Mouse (Mus musculus): ENCODE measurements around the gene Nelfb. TPM values are rescaled to one million over a fixed set of nuclear protein-coding genes. Genes with fewer than 3 reads are reported as not detected.

Gene Nelfb
- total and polyA plus RNA-seq, 2 experiments: 18.4 to 27.5 TPM

DNA sequence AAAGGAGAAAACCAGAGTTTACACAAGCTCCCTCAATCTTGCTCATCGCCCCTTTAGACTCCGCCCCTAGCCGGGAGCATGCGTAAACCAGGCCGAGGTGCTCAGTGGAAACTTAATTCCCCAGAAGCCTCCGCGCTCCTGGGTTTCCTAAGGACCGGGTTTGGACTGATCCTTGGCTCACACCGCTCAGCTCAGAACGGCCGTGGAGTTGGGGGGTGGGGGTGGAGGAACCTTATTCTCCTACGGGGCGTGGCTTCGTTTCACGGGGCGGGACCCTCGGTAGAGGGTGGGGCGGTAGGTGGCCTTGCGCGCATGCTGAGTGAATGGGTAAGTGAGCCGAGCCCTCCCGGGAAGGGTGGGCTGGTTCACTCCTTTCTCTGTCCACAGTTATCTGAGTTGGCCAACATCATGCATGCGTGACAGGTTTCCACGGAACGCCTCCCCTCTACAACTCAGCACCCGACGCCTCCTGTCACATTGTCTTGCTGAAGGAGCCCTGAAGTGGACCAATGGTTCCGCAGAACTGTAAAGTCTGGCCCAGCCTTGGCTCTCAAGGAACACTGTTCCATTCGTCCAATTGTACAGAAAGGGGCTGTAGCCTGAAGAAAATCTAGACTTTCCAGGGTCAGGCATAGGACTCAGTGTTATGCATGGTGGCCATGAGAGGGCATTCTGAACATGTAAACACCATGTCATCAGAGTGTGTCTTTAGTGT, 29.6 kb upstream of the Nelfb start:
- no peaks in the 10 kb centered on the region; the same call in 1 of the 2 replicates for H3K79me2 ChIP-seq (ENCODE audit: control insufficient read depth, insufficient read depth, low read length)
- peaks cover 4% of the 10 kb centered on the region; the same call in 1 of the 2 replicates for H3K4me1 ChIP-seq (ENCODE audit: control insufficient read depth, insufficient read depth, low read length)
- H3K36me3 ChIP-seq (ENCODE audit: control insufficient read depth, insufficient read depth, low read length): no peaks in the 10 kb centered on the region
- H3K9ac ChIP-seq (ENCODE audit: low read depth, low read length): peak overlapping the region; percentile 6; the same call in 1 of the 2 replicates
- 0 out of 2 replicates have a peak, but pooled peaks cover 7% of the 10 kb centered on the region for H3K27me3 ChIP-seq (ENCODE audit: control insufficient read depth, insufficient read depth, low read length)
- DNase-seq (ENCODE audit: extremely low read depth, low read depth, low spot score): no peak
- peak overlapping the region; percentile 36; the same call in 1 of the 2 replicates for H3K4me3 ChIP-seq (ENCODE audit: insufficient read depth, low read depth, low read length)
- WGBS: 4% methylated on average over 29 of the region's 29 CpGs
- no peak for TF ChIP-seq POLR2A (IDR thresholded peaks at IDR 0.05; ENCODE audit: extremely low read depth, insufficient read depth, low read length)
- TF ChIP-seq CTCF (IDR thresholded peaks at IDR 0.05; ENCODE audit: low read depth, low read length): no peak
- H3K27ac ChIP-seq (replicated peaks; ENCODE audit: insufficient read depth, low read depth, low read length): no peak overlapping the region

DNA sequence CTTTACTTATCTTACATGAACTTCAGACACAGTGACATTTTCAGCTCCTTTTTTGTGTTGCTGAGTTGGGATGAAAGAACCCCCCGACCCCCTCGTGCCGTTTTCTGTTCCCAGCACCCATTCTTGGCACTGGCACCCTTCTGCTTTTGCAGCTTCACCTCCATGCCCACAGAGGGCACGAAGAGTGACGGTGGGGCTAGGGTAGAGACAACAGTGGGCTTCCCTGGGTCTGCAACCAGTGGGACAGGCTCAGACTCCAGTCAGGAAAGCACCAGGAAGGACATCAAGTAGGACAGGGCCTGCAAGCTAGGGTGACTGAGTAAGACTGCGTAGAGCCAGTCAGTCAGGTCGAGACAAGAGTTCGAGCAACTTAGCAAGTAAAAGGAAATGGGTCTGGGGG, 29.0 kb upstream of the Nelfb start:
- H3K4me3 ChIP-seq (ENCODE audit: insufficient read depth, low read depth, low read length): no peak overlapping the region
- no peak overlapping the region for H3K27ac ChIP-seq (replicated peaks; ENCODE audit: insufficient read depth, low read depth, low read length)
- no peak for DNase-seq (ENCODE audit: extremely low read depth, low read depth, low spot score)

DNA sequence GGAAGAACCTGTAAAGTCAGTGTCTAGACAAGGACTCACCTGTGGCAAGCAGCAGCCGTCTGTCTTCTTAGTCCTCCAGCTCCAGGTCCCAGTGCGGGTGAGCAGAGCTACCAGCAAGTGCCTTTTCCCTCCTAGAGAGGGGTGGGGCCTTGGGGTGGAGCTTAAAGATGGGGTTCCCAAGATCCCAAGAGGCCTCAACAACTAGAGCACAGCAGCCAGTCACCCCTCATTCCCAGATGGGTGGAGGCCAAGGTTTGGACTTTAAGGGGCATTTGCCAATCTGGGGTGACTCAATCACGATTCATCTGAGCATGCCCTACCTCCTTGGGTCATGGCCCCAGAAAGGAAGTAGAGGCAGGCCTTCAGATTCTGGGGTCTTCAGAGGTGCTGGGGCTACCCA, 28.5 kb upstream of the Nelfb start:
- Histone ChIP-seq H3K9ac (ENCODE audit: low read depth, low read length) (no peak overlapping the region), H3K36me3 (ENCODE audit: control insufficient read depth, insufficient read depth, low read length) (no peaks in the 10 kb centered on the region), H3K27me3 (ENCODE audit: control insufficient read depth, insufficient read depth, low read length) (0 out of 2 replicates have a peak, but pooled peaks cover 7% of the 10 kb centered on the region), H3K4me1 (ENCODE audit: control insufficient read depth, insufficient read depth, low read length) (peaks cover 4% of the 10 kb centered on the region; the same call in 1 of the 2 replicates), H3K27ac (replicated peaks; ENCODE audit: insufficient read depth, low read depth, low read length) (no peak overlapping the region), H3K4me3 (ENCODE audit: insufficient read depth, low read depth, low read length) (no peak overlapping the region), H3K79me2 (ENCODE audit: control insufficient read depth, insufficient read depth, low read length) (no peaks in the 10 kb centered on the region)
- 83% methylated on average over 3 of the region's 3 CpGs for WGBS
- TF ChIP-seq POLR2A (IDR thresholded peaks at IDR 0.05; ENCODE audit: extremely low read depth, insufficient read depth, low read length) (no peak), CTCF (IDR thresholded peaks at IDR 0.05; ENCODE audit: low read depth, low read length) (no peak)
- no peak for DNase-seq (ENCODE audit: extremely low read depth, low read depth, low spot score)

More for the DNA sequence above, 29.0 kb upstream of the Nelfb start:
- Histone ChIP-seq H3K9ac (ENCODE audit: low read depth, low read length) (no peak overlapping the region), H3K79me2 (ENCODE audit: control insufficient read depth, insufficient read depth, low read length) (no peaks in the 10 kb centered on the region), H3K4me1 (ENCODE audit: control insufficient read depth, insufficient read depth, low read length) (peaks cover 4% of the 10 kb centered on the region; the same call in 1 of the 2 replicates), H3K36me3 (ENCODE audit: control insufficient read depth, insufficient read depth, low read length) (no peaks in the 10 kb centered on the region), H3K27me3 (ENCODE audit: control insufficient read depth, insufficient read depth, low read length) (0 out of 2 replicates have a peak, but pooled peaks cover 7% of the 10 kb centered on the region)
- TF ChIP-seq POLR2A (IDR thresholded peaks at IDR 0.05; ENCODE audit: extremely low read depth, insufficient read depth, low read length) (no peak), CTCF (IDR thresholded peaks at IDR 0.05; ENCODE audit: low read depth, low read length) (no peak)
- 71% methylated on average over 8 of the region's 8 CpGs for WGBS

DNA sequence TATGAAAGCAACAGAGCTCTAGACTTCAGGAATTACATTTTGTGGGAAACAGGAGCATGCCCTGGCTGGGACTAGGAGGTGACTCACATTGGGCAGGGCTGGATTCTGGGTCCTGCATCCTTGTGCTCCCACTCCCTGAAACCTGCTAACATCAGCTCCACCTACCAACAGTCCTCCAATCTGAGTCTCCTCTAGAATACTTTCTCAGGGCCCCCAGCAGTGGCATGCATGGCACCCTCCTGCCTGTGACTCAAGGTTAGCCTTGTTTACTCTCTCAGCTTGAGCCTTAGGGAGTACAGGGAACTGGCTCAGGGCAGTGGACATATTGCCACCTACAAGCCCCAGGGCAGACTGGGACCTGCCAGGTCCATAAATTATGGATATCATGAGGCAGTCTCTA, 26.8 kb upstream of the Nelfb start:
- Histone ChIP-seq H3K27me3 (ENCODE audit: control insufficient read depth, insufficient read depth, low read length) (0 out of 2 replicates have a peak, but pooled peaks cover 7% of the 10 kb centered on the region), H3K79me2 (ENCODE audit: control insufficient read depth, insufficient read depth, low read length) (no peaks in the 10 kb centered on the region), H3K4me1 (ENCODE audit: control insufficient read depth, insufficient read depth, low read length) (peaks cover 4% of the 10 kb centered on the region; the same call in 1 of the 2 replicates), H3K36me3 (ENCODE audit: control insufficient read depth, insufficient read depth, low read length) (no peaks in the 10 kb centered on the region), H3K27ac (replicated peaks; ENCODE audit: insufficient read depth, low read depth, low read length) (no peak overlapping the region), H3K9ac (ENCODE audit: low read depth, low read length) (no peak overlapping the region), H3K4me3 (ENCODE audit: insufficient read depth, low read depth, low read length) (no peak overlapping the region)
- no peak for DNase-seq (ENCODE audit: extremely low read depth, low read depth, low spot score)
- no peak for TF ChIP-seq CTCF (IDR thresholded peaks at IDR 0.05; ENCODE audit: low read depth, low read length)
- TF ChIP-seq POLR2A (IDR thresholded peaks at IDR 0.05; ENCODE audit: extremely low read depth, insufficient read depth, low read length): no peak

DNA sequence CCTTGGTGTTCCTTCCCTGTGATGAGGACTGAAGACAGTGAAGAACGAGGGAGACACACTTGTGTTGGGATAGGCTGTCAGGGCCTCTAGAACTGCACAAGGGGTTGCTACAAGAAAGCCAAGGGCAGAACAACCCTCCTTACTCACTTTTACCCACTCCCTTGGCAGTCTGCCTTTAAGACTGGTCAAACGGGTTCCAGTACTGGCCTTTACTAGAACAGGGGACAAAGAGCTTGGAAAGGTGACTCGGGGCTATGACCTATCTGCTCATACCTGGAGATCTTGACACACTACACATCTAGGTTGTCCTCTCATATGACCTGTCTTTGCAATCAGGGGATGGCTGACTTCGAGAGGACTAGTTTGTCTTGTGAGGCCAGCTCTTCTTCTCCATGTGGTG, 26.2 kb upstream of the Nelfb start:
- TF ChIP-seq POLR2A (IDR thresholded peaks at IDR 0.05; ENCODE audit: extremely low read depth, insufficient read depth, low read length) (no peak), CTCF (IDR thresholded peaks at IDR 0.05; ENCODE audit: low read depth, low read length) (no peak)
- peaks cover 4% of the 10 kb centered on the region; the same call in 1 of the 2 replicates for H3K4me1 ChIP-seq (ENCODE audit: control insufficient read depth, insufficient read depth, low read length)
- WGBS: 58% methylated on average over 4 of the region's 4 CpGs
- no peaks in the 10 kb centered on the region for H3K36me3 ChIP-seq (ENCODE audit: control insufficient read depth, insufficient read depth, low read length)
- H3K79me2 ChIP-seq (ENCODE audit: control insufficient read depth, insufficient read depth, low read length): no peaks in the 10 kb centered on the region
- no peak overlapping the region for H3K9ac ChIP-seq (ENCODE audit: low read depth, low read length)
- H3K27ac ChIP-seq (replicated peaks; ENCODE audit: insufficient read depth, low read depth, low read length): no peak overlapping the region
- H3K4me3 ChIP-seq (ENCODE audit: insufficient read depth, low read depth, low read length): no peak overlapping the region
- 0 out of 2 replicates have a peak, but pooled peaks cover 7% of the 10 kb centered on the region for H3K27me3 ChIP-seq (ENCODE audit: control insufficient read depth, insufficient read depth, low read length)
- DNase-seq (ENCODE audit: extremely low read depth, low read depth, low spot score): no peak

DNA sequence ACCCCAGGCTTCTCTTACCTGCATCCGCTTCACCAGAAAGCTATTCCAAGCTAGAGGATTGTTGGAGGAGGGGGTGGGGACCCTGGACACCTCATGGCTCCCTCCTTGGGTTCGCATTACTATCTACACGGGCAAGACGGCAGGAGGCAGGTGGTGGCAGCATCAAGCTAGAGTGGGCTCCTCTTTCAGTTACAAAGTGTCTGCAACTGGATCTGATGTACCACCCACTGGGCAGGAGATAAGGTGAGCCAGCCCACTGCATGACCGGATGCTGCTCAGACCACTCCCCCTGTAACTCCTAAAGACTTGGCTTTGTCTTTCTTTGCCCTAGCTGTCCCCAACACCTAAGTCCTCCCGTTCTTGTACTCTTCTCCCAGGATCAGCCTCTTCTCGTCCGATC, 25.3 kb upstream of the Nelfb start, which contains the start of gene Rnf224:
Gene Rnf224, minus strand, starts transcription at position 174 of the 400 bp plus-strand sequence.
- Histone ChIP-seq H3K9ac (ENCODE audit: low read depth, low read length) (no peak within 1 kb of the TSS), H3K27ac (replicated peaks; ENCODE audit: insufficient read depth, low read depth, low read length) (no peak within 1 kb of the TSS), H3K79me2 (ENCODE audit: control insufficient read depth, insufficient read depth, low read length) (no peaks in the 10 kb centered on the region), H3K27me3 (ENCODE audit: control insufficient read depth, insufficient read depth, low read length) (0 out of 2 replicates have a peak, but pooled peaks cover 4% of the 10 kb centered on the region), H3K36me3 (ENCODE audit: control insufficient read depth, insufficient read depth, low read length) (no peaks in the 10 kb centered on the region), H3K4me1 (ENCODE audit: control insufficient read depth, insufficient read depth, low read length) (peaks cover 4% of the 10 kb centered on the region; the same call in 1 of the 2 replicates), H3K4me3 (ENCODE audit: insufficient read depth, low read depth, low read length) (no peak within 1 kb of the TSS)
- 39% methylated on average over 8 of the region's 8 CpGs for WGBS
- no peak for DNase-seq (ENCODE audit: extremely low read depth, low read depth, low spot score)
- TF ChIP-seq POLR2A (IDR thresholded peaks at IDR 0.05; ENCODE audit: extremely low read depth, insufficient read depth, low read length) (no peak), CTCF (IDR thresholded peaks at IDR 0.05; ENCODE audit: low read depth, low read length) (no peak)

All from liver, adult 2 months (tissue).